Mouse (Mus musculus): ENCODE results near the gene Xkr7. TPM values are rescaled to one million over a fixed set of nuclear protein-coding genes. Genes with fewer than 3 reads are reported as not detected.
A peak's percentile ranks its signal among the peaks of the same experiment; 100 is the strongest.

Gene Xkr7
- polyA plus RNA-seq, 1 experiment from 2014 or later = 2.9 TPM

DNA sequence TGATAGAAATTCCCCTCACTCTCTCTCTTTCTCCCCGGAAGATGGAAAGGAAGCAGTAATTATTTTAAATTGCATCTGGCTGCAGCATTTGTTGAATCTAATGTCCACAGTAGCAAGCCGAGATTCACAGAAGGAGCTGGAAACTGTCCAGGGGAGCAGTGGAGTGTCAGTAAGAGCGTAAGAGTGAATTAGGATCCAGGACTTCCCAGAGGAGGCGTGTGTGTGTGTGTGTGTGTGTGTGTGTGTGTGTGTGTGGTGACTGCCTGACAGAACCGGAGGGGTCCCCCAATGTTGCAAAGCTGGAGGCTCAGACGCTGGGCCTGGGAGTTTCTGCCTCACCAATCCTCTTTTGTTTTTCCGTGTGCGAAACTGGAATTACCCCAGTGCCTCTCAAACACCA lies 15.8 kb upstream of the Xkr7 start:
- Histone ChIP-seq H3K4me3 (no peak overlapping the region), H3K36me3 (peaks cover 24% of the 10 kb centered on the region), H3K4me2 (replicated peaks) (peak overlapping the region; percentile 92), H3K9me3 (no peaks in the 10 kb centered on the region), H3K9ac (no peak overlapping the region), H3K4me1 (peaks cover 9% of the 10 kb centered on the region), H3K27me3 (replicated peaks) (no peaks in the 10 kb centered on the region), H3K27ac (no peak overlapping the region)
- ATAC-seq (ENCODE audit: low FRiP score, low read depth) = no peak; the same call in 1 of the 2 replicates
- WGBS = 47% methylated on average over 8 of the region's 8 CpGs

DNA sequence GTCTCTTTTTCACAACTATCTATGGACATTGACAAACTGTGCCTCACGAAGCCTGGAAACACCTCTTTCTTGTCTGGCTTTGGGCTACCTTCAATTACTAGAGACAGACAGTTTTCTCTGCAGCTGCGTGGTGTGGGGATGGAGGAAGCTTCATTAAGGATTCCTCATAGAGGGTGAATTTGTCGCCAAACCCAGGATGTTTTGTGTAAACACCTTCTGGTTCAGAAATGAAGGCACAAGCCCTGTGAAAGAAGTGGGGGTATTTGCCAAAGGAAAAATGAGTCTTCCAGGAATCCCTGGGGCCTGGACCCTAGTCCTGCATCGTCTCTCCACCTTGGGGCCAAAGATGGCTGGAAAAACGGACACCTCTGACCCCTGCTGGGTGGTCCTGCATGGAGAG lies 14.9 kb upstream of the Xkr7 start:
- WGBS = 43% methylated on average over 5 of the region's 5 CpGs
- Histone ChIP-seq H3K4me3 (no peak overlapping the region), H3K27ac (no peak overlapping the region), H3K4me1 (peaks cover 9% of the 10 kb centered on the region), H3K36me3 (peaks cover 17% of the 10 kb centered on the region), H3K9ac (no peak overlapping the region), H3K9me3 (no peaks in the 10 kb centered on the region), H3K4me2 (replicated peaks) (no peak overlapping the region), H3K27me3 (replicated peaks) (no peaks in the 10 kb centered on the region)
- ATAC-seq (ENCODE audit: low FRiP score, low read depth) = no peak

DNA sequence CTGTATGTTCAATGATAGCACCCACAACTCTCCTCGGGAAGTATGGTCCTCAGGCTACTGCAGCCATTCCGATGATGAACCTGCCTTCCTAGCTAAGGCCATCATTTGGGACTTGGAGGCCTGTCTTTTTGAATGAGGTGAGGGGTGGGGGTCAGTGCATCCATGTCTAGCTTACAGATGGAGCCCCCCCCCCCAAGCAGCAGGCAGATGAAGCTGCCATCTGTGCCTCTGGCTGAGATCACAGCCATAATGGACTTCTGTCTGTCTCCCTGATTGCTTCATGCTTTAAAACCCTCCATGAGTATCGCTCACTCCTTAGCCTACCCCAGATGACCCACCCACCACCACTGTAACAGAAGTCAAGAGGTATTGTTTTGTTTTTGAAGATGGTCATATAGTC lies 12.3 kb upstream of the Xkr7 start:
- Histone ChIP-seq H3K4me2 (replicated peaks) (no peak overlapping the region), H3K27ac (no peak overlapping the region), H3K9ac (no peak overlapping the region), H3K36me3 (no peaks in the 10 kb centered on the region), H3K4me1 (peaks cover 3% of the 10 kb centered on the region), H3K27me3 (replicated peaks) (no peaks in the 10 kb centered on the region), H3K4me3 (no peak overlapping the region), H3K9me3 (no peaks in the 10 kb centered on the region)
- WGBS = 89% methylated on average over 3 of the region's 3 CpGs
- ATAC-seq (ENCODE audit: low FRiP score, low read depth) = no peak

DNA sequence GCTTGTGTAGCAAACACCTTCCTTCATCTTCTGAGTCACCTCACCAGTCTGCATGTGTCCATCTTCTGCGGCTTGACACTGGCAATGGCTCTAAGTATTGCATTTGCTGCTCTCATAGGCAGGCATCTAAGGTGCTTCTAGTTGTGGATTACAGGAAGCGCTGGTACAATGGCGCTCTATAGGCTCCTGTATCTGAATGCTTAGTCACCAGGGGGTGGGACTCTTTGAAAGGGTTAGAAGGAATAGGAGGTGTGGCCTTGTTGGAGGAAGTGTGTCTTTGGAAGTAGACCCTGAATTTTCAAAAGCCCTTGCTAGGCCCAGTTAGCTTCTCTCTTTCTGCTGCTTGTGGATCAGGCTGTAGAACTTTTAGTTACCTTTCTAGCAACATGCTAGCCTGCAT lies 10.5 kb upstream of the Xkr7 start:
- Histone ChIP-seq H3K4me1 (no peaks in the 10 kb centered on the region), H3K9me3 (no peaks in the 10 kb centered on the region), H3K4me2 (replicated peaks) (no peak overlapping the region), H3K9ac (no peak overlapping the region), H3K27me3 (replicated peaks) (no peaks in the 10 kb centered on the region), H3K4me3 (no peak overlapping the region), H3K36me3 (no peaks in the 10 kb centered on the region), H3K27ac (no peak overlapping the region)
- ATAC-seq (ENCODE audit: low FRiP score, low read depth) = no peak
- WGBS = 74% methylated on average over 3 of the region's 3 CpGs

DNA sequence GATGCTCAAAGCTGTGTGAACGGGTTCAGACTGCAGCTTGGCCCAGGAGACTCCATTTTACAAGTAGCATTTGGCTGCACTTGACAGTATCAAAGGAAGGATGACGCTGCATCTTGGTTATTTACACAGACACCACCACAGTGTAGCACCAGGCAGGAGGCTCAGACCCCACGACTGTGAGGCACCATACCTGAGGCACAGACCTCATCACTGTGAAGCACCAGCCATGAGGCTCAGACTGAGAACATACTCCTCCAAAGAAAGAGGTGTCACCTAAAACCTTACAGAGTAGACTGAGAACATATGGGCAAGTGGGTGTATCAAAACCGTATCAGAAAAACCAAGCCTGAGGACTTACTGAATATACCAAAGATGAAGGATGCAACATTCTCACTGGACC lies 8.8 kb upstream of the Xkr7 start:
- Histone ChIP-seq H3K27me3 (replicated peaks) (no peaks in the 10 kb centered on the region), H3K4me2 (replicated peaks) (no peak overlapping the region), H3K9me3 (no peaks in the 10 kb centered on the region), H3K4me1 (no peaks in the 10 kb centered on the region), H3K27ac (no peak overlapping the region), H3K4me3 (no peak overlapping the region), H3K9ac (no peak overlapping the region), H3K36me3 (no peaks in the 10 kb centered on the region)
- WGBS = 68% methylated on average over 4 of the region's 4 CpGs
- no peak for ATAC-seq (ENCODE audit: low FRiP score, low read depth)

DNA sequence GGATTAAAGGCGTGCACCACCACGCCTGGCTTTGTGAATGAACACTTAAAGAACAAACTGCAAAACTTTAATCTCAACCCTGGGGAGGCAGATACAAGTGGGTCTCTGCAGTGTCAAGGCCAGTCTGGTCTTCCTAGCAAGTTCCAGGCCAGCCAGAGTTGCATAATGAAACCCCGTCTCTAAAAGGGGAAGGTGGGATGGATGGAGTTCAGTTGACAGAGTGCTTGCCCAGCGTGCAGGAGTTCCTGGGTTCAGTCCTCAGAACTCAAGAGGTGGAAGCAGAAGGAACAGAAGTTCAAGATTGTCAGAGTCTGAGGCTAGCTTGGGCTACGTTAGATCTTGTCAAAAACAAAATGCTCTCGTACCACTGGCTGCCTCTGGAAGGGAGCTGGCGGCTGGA lies 5.6 kb upstream of the Xkr7 start:
- Histone ChIP-seq H3K4me2 (replicated peaks) (no peak overlapping the region), H3K9ac (no peak overlapping the region), H3K4me3 (no peak overlapping the region), H3K4me1 (no peaks in the 10 kb centered on the region; the same call in 1 of the 2 replicates), H3K27me3 (replicated peaks) (peaks cover 17% of the 10 kb centered on the region), H3K27ac (no peak overlapping the region), H3K36me3 (no peaks in the 10 kb centered on the region), H3K9me3 (no peaks in the 10 kb centered on the region)
- 89% methylated on average over 7 of the region's 7 CpGs for WGBS
- ATAC-seq (ENCODE audit: low FRiP score, low read depth) = no peak

DNA sequence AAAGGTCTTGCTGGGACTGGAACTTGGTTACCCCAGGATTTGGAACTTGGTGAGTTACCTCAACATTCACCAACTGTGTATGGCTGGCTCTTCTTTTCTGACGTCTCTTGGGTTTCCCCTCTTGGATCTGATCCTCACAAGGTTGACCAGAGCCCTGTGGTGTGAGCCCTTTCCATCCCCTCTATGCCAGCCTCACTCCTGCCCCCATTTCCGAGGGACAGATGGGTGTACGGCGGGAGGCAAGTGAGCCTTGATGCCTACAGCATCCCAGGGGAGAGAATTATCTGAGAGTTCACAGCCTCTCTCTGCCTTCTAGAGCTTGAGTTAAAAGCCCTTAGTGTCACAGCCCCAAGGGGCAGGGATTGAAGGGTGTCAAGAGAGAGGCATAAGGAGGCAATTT lies 4.2 kb upstream of the Xkr7 start:
- Histone ChIP-seq H3K36me3 (no peaks in the 10 kb centered on the region), H3K27ac (no peak overlapping the region), H3K9ac (no peak overlapping the region), H3K9me3 (no peaks in the 10 kb centered on the region), H3K27me3 (replicated peaks) (peaks cover 29% of the 10 kb centered on the region), H3K4me1 (peaks cover 11% of the 10 kb centered on the region; the same call in 1 of the 2 replicates), H3K4me2 (replicated peaks) (no peak overlapping the region), H3K4me3 (no peak overlapping the region)
- ATAC-seq (ENCODE audit: low FRiP score, low read depth) = no peak
- WGBS = 61% methylated on average over 4 of the region's 4 CpGs

DNA sequence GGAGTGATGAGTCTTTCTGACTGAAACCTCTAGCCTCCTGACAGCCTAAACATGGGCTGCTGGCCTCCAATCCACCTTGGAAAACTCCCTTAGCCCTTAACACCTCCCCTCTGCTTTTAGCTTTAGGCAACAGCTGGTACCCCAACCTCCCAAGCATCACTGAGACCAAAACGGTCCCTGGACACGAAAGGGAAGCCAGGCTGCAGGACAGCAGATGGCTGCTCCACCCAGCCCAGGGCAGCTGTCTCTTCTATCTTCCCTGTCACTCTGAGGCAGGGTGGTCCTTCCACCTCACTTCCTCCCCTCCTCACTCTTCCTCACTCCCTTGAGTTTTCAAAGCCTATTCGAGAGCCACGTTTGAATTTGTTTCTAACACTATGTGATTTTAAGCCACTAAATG lies 1.2 kb upstream of the Xkr7 start:
- Histone ChIP-seq H3K4me3 (no peak overlapping the region), H3K9ac (no peak overlapping the region), H3K4me1 (peaks cover 20% of the 10 kb centered on the region), H3K27ac (no peak overlapping the region), H3K36me3 (no peaks in the 10 kb centered on the region), H3K9me3 (no peaks in the 10 kb centered on the region), H3K27me3 (replicated peaks) (peaks cover 40% of the 10 kb centered on the region), H3K4me2 (replicated peaks) (no peak overlapping the region; the same call in 1 of the 2 replicates)
- ATAC-seq (ENCODE audit: low FRiP score, low read depth) = no peak
- 18% methylated on average over 4 of the region's 4 CpGs for WGBS

DNA sequence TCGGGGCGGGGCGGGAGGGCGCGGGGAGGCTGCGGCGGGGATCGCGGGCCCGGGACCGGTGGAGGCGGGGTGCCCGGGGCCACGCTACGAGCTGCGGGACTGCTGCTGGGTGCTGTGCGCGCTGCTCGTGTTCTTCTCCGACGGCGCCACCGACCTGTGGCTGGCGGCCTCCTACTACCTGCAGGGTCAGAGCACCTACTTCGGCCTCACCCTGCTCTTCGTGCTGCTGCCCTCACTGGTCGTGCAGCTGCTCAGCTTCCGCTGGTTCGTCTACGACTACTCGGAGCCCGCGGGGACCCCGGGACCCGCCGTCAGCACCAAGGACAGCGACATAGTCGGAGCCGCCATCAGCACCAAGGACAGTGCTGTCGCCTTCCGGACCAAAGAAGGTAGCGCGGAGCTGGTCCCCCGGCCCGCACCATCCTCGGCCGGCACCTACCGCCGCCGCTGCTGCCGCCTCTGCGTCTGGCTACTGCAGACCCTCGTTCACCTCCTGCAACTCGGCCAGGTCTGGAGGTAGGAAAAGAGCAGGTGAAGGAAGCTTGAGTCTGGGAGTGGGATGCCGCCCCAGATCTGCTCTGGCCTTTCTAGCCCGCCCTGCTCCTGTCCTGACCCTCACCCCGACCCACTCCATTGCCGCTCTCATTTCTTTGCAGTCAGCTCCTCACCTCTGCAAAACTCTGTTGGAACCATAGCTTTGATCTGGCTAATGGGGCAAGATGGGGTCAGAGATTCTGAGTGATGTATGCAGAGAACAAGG lies 611 bp downstream of the Xkr7 start:
- H3K27ac ChIP-seq = peak overlapping the region; percentile 50; the same call in 1 of the 2 replicates
- no peaks in the 10 kb centered on the region for H3K9me3 ChIP-seq
- ATAC-seq (ENCODE audit: low FRiP score, low read depth) = peak; percentile 73
- H3K4me1 ChIP-seq = peaks cover 20% of the 10 kb centered on the region
- WGBS = 2% methylated on average over 45 of the region's 58 CpGs
- peak overlapping the region; percentile 65 for H3K4me3 ChIP-seq
- peak overlapping the region; percentile 64 for H3K9ac ChIP-seq
- H3K4me2 ChIP-seq (replicated peaks) = peak overlapping the region; percentile 88
- H3K36me3 ChIP-seq = no peaks in the 10 kb centered on the region
- peaks cover 40% of the 10 kb centered on the region for H3K27me3 ChIP-seq (replicated peaks)

DNA sequence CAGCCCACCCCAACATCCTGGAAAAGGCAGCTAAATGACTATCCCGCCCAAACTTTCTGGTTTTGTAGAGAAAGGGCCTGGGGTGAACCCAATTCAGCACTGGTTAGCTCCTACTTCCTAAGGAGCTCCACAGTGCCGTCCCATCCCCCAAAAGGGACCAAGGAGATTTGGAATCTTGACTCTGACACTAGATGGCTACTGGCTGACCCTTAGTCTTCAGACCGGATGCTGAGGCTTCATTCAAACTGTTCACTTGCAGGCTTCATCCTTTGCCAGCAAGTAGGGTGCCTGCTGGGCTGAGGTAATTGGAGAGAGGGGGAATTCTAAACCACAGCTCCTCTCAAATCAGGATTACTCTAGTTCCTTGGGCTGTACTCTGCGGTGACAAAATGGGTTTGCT lies 1.3 kb downstream of the Xkr7 start:
- Histone ChIP-seq H3K4me1 (peaks cover 20% of the 10 kb centered on the region), H3K4me3 (peak overlapping the region; percentile 65), H3K36me3 (no peaks in the 10 kb centered on the region), H3K9me3 (no peaks in the 10 kb centered on the region), H3K27me3 (replicated peaks) (peaks cover 40% of the 10 kb centered on the region), H3K9ac (peak overlapping the region; percentile 64; the same call in 1 of the 2 replicates), H3K4me2 (replicated peaks) (peak overlapping the region; percentile 88), H3K27ac (no peak overlapping the region)
- no peak for ATAC-seq (ENCODE audit: low FRiP score, low read depth)
- 14% methylated on average over 4 of the region's 4 CpGs for WGBS

DNA sequence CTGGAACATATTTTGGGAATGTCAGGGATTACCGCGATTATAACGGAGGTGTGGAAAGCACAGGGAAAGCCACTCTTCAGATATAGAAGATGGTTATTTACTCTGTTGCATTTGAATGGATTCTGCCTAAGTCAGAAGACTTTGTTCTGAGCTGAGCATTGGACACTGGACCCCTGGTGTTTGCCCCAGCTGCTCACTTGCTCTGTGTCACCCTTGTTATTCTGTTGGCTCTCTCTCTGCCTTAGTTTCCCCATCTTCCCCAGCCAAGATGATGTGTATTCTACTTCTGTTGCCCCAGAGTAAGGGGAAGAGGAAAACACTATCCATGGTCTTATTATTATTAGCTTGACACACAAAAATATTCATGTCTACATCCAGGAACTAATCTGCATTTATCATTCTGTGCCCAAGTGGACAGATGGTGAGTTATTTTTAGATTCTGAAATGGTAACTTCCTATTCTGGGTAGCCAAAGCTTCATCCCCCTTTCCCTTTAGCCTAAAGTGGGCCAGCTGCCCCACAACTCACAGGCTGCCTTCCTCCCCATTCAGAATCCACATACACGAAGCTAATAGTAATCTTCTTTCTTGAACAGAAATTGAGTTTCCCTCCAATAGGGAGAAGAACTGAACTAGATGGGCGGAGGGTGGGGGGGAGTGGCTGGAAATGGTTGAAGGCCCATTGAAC lies 2.0 kb downstream of the Xkr7 start:
- Histone ChIP-seq H3K9ac (0 out of 2 replicates have a peak overlapping the region, but pooled peaks have one; percentile 64), H3K9me3 (no peaks in the 10 kb centered on the region), H3K27me3 (replicated peaks) (peaks cover 37% of the 10 kb centered on the region), H3K4me1 (peaks cover 23% of the 10 kb centered on the region), H3K27ac (no peak overlapping the region), H3K36me3 (no peaks in the 10 kb centered on the region), H3K4me3 (peak overlapping the region; percentile 65; the same call in 1 of the 2 replicates), H3K4me2 (replicated peaks) (peak overlapping the region; percentile 88)
- WGBS = 70% methylated on average over 5 of the region's 5 CpGs
- ATAC-seq (ENCODE audit: low FRiP score, low read depth) = no peak

DNA sequence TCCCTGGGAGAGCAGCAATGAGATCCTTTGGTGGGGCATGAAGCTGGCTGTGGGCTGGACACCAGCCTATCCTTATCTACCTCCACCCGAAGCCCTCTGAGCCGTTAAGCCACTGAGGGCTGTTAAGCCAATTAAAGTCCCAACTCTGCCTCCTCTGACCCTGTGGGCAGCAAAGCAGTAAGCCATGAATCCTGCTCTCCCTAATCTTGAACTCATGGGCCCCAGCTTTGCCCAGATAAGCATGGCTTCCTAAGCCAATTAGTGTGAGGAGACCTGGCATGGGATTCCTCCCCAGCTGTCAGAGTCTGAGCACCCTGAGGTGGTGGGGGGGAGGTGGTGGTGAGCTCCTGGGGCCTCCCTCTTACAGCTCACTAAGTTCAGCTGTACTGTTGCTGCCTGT lies 5.0 kb downstream of the Xkr7 start:
- H3K4me2 ChIP-seq (replicated peaks) = peak overlapping the region; percentile 16; the same call in 1 of the 2 replicates
- ATAC-seq (ENCODE audit: low FRiP score, low read depth) = no peak
- H3K36me3 ChIP-seq = no peaks in the 10 kb centered on the region
- 32% methylated on average over 2 of the region's 2 CpGs for WGBS
- no peak overlapping the region for H3K9ac ChIP-seq
- H3K9me3 ChIP-seq = no peaks in the 10 kb centered on the region
- H3K27ac ChIP-seq = no peak overlapping the region
- H3K27me3 ChIP-seq (replicated peaks) = peaks cover 18% of the 10 kb centered on the region
- H3K4me3 ChIP-seq = no peak overlapping the region
- H3K4me1 ChIP-seq = peaks cover 20% of the 10 kb centered on the region
